Comparison of ENCODE assay signal across 22 mouse cellular contexts in genomic region chr2:3493833-3494409, GRCm38 (mm10). TPM values are rescaled to one million over a fixed set of nuclear protein-coding genes. Genes with fewer than 3 reads are reported as not detected.
DNase-seq lines count a peak whose midpoint lies in the region; ATAC-seq and TF ChIP-seq lines count a peak whose summit lies in the region.
"Had no signal": no experiment of that assay in that cellular context is flagged by ENCODE, and none has a peak within 500 bp of the region (broad histone marks: within the 10 kb centered on the region; RNA-seq: fewer than 3 reads in every experiment).

No protein-coding gene starts in this region.

- 0 out of 2 replicates have a peak, but pooled peaks have one; percentile 12 for TF ChIP-seq EP300 in liver, embryonic 14.5 days (IDR thresholded peaks at IDR 0.05; ENCODE audit: low read depth)

- H3K36me3 ChIP-seq in liver, embryonic 14.5 days (replicated peaks; ENCODE audit: control insufficient read depth, insufficient read depth, low read depth) = peaks cover 68% of the 10 kb centered on the region

- H3K4me3 ChIP-seq in liver, embryonic 14.5 days (ENCODE audit: insufficient read depth in 1 of 2, low read depth in 2 of 2, low read length in 2 of 2) = no peak overlapping the region
- H3K4me3 ChIP-seq in layer of hippocampus, adult 2 months = no peak overlapping the region
- H3K4me3 ChIP-seq: embryonic facial prominence, embryonic 10.5 days; erythroblast, embryonic 14.5 days; forebrain, embryonic 10.5 days; gastrocnemius, adult 2 months; heart, embryonic 13.5 days; hindbrain, embryonic 13.5 days had no signal

- H3K9me3 ChIP-seq in liver, embryonic 14.5 days (ENCODE audit: control insufficient read depth, low read length) = no peaks in the 10 kb centered on the region
- H3K9me3 ChIP-seq: embryonic facial prominence, embryonic 10.5 days; forebrain, embryonic 10.5 days; heart, embryonic 13.5 days; hindbrain, embryonic 13.5 days had no signal

- H3K9ac ChIP-seq in liver, embryonic 14.5 days (replicated peaks) = no peak overlapping the region
- H3K9ac ChIP-seq: heart, embryonic 13.5 days; hindbrain, embryonic 13.5 days had no signal

- TF ChIP-seq CTCF in liver, embryonic 14.5 days (IDR thresholded peaks at IDR 0.05; ENCODE audit: low read depth) = no peak
- no peak for TF ChIP-seq CTCF in layer of hippocampus, adult 2 months (conservative IDR thresholded peaks at IDR 0.05)

- peak; percentile 32; the same call in 1 of the 2 replicates for ATAC-seq in common myeloid progenitor, adult 5-6 weeks (replicated peaks; ENCODE audit: low read depth, poor library complexity, severe bottlenecking)
- peak; percentile 78 for ATAC-seq in liver, embryonic 14.5 days (ENCODE audit: insufficient read depth)
- ATAC-seq in megakaryocyte progenitor cell, adult 5-6 weeks (replicated peaks; ENCODE audit: poor library complexity) = peak; percentile 77
- ATAC-seq: forebrain, embryonic 14.5 days; hindbrain, postnatal 0 days had no signal

- H3K4me1 ChIP-seq in liver, embryonic 14.5 days (replicated peaks; ENCODE audit: control insufficient read depth in 2 of 2, insufficient read depth in 2 of 2, low read length in 1 of 2) = peaks cover 0 to 4% of the 10 kb centered on the region in 2 experiments; a peak in 1 of 4 replicates
- H3K4me1 ChIP-seq: embryonic facial prominence, embryonic 10.5 days; forebrain, embryonic 10.5 days; heart, embryonic 13.5 days; hindbrain, embryonic 13.5 days had no signal

- peak; percentile 38 for DNase-seq in adrenal gland, postnatal 14 days
- DNase-seq in adrenal gland, postnatal 4 days (ENCODE audit: low spot score in 2 of 2) = no peak
- no peak for DNase-seq in liver, embryonic 14.5 days (ENCODE audit: low read depth in 3 of 3, low spot score in 3 of 3)
- DNase-seq in MN1 (ENCODE audit: low spot score) = no peak
- DNase-seq in layer of hippocampus, adult 2 months (ENCODE audit: low spot score in 2 of 2) = no peak
- no peak for DNase-seq in ovary, postnatal 14 days (ENCODE audit: low spot score)
- DNase-seq: adrenal gland, postnatal 25 days; cerebellum, adult 18-20 months; cerebellum, adult 9-11 months; cerebellum, postnatal 36 days; gastrocnemius, adult 2 months; gastrocnemius, postnatal 25 days had no signal

- no peak overlapping the region for H3K4me2 ChIP-seq in liver, embryonic 14.5 days (ENCODE audit: low read depth)
- H3K4me2 ChIP-seq: heart, embryonic 13.5 days; hindbrain, embryonic 13.5 days had no signal

- no peak overlapping the region for H3K27ac ChIP-seq in liver, embryonic 14.5 days
- H3K27ac ChIP-seq in layer of hippocampus, adult 2 months = no peak overlapping the region
- H3K27ac ChIP-seq: embryonic facial prominence, embryonic 10.5 days; forebrain, embryonic 10.5 days; gastrocnemius, adult 2 months; heart, embryonic 13.5 days; hindbrain, embryonic 13.5 days; hindbrain, postnatal 0 days had no signal

- H3K27me3 ChIP-seq in liver, embryonic 14.5 days (ENCODE audit: control insufficient read depth, insufficient read depth, low read length) = no peaks in the 10 kb centered on the region
- H3K27me3 ChIP-seq: CH12.LX; heart, embryonic 13.5 days; hindbrain, embryonic 13.5 days had no signal

- 40% methylated on average over 3 of the region's 3 CpGs for WGBS in liver, embryonic 14.5 days (ENCODE audit: insufficient replicate concordance)

RNA-seq across cellular contexts. Expression of gene Gm45902, which starts 18.7 kb away (rescaled TPM):
- total RNA-seq in adrenal gland, postnatal 14 days (2021) = 2.8 and 3.6 TPM in 2 replicates
- total RNA-seq in adrenal gland, postnatal 4 days (2021) = 1 to 10 TPM; 4.8 to 5.7 TPM
- total RNA-seq in common myeloid progenitor, adult 5-6 weeks (2017) = 12.2 and 15.4 TPM in 2 replicates
- 0.96 and 1.2 TPM in 2 replicates for polyA plus RNA-seq in liver, embryonic 14.5 days (2012; rRNA removed)
- 1.5 and 1.9 TPM in 2 replicates for polyA plus RNA-seq in liver, embryonic 14.5 days (2014; fragmentation: Nextera tagmentation; extraction: Ambion mirVana)
- total RNA-seq in megakaryocyte progenitor cell, adult 5-6 weeks (2015) = 5.3 and 6.0 TPM in 2 replicates
- 11.9 and 12.8 TPM in 2 replicates for total RNA-seq in megakaryocyte progenitor cell, adult 5-6 weeks (2017)
- 1 to 10 TPM; 4.8 to 6.2 TPM for total RNA-seq in layer of hippocampus, adult 2 months (2021)

RNA-seq across cellular contexts. Expression of gene Hspa14, which starts 18.7 kb away (rescaled TPM):
- 42.6 and 45.0 TPM in 2 replicates for total RNA-seq in adrenal gland, postnatal 14 days (2021)
- 10 to 100 TPM; 59.5 to 61.7 TPM for total RNA-seq in adrenal gland, postnatal 4 days (2021)
- 134 and 176 TPM in 2 replicates for total RNA-seq in common myeloid progenitor, adult 5-6 weeks (2017)
- 32.3 and 50.8 TPM in 2 replicates for polyA plus RNA-seq in liver, embryonic 14.5 days (2012; rRNA removed)
- polyA plus RNA-seq in liver, embryonic 14.5 days (2014; fragmentation: Nextera tagmentation; extraction: Ambion mirVana) = 74.0 and 83.8 TPM in 2 replicates
- 65.8 and 83.1 TPM in 2 replicates for total RNA-seq in megakaryocyte progenitor cell, adult 5-6 weeks (2015)
- total RNA-seq in megakaryocyte progenitor cell, adult 5-6 weeks (2017) = 172 TPM in 2 replicates
- 10 to 100 TPM; 54.2 to 58.8 TPM for total RNA-seq in layer of hippocampus, adult 2 months (2021)

RNA-seq across cellular contexts. Expression of gene Cdnf, which starts 18.9 kb away (rescaled TPM):
- total RNA-seq in adrenal gland, postnatal 14 days (2021) = 2.2 and 2.4 TPM in 2 replicates
- total RNA-seq in adrenal gland, postnatal 4 days (2021) = 1 to 10 TPM; 1.8 to 2.1 TPM
- 0.58 and 1.6 TPM in 2 replicates for total RNA-seq in common myeloid progenitor, adult 5-6 weeks (2017)
- 0.17 and 0.33 TPM in 2 replicates for polyA plus RNA-seq in liver, embryonic 14.5 days (2012; rRNA removed)
- 0.08 TPM in 1 of 2 replicates, not detected in the other for polyA plus RNA-seq in liver, embryonic 14.5 days (2014; fragmentation: Nextera tagmentation; extraction: Ambion mirVana)
- total RNA-seq in megakaryocyte progenitor cell, adult 5-6 weeks (2015) = 0.59 and 0.62 TPM in 2 replicates
- total RNA-seq in megakaryocyte progenitor cell, adult 5-6 weeks (2017) = 0.25 and 0.68 TPM in 2 replicates
- under 1 TPM; 0.59 to 0.61 TPM for total RNA-seq in layer of hippocampus, adult 2 months (2021)
- polyA plus RNA-seq: erythroblast, embryonic 14.5 days had no signal

RNA-seq across cellular contexts. Expression of gene Suv39h2, which starts 19.1 kb away (rescaled TPM):
- 2.3 and 2.9 TPM in 2 replicates for total RNA-seq in adrenal gland, postnatal 14 days (2021)
- 1 to 10 TPM; 2.9 to 3.9 TPM for total RNA-seq in adrenal gland, postnatal 4 days (2021)
- total RNA-seq in common myeloid progenitor, adult 5-6 weeks (2017) = 15.7 and 20.0 TPM in 2 replicates
- polyA plus RNA-seq in liver, embryonic 14.5 days (2012; rRNA removed) = 2.4 and 4.1 TPM in 2 replicates
- polyA plus RNA-seq in liver, embryonic 14.5 days (2014; fragmentation: Nextera tagmentation; extraction: Ambion mirVana) = 7.4 and 7.8 TPM in 2 replicates
- 16.9 and 20.0 TPM in 2 replicates for total RNA-seq in megakaryocyte progenitor cell, adult 5-6 weeks (2015)
- 15.6 and 17.4 TPM in 2 replicates for total RNA-seq in megakaryocyte progenitor cell, adult 5-6 weeks (2017)
- total RNA-seq in layer of hippocampus, adult 2 months (2021) = 1 to 10 TPM; 3.0 to 3.4 TPM
